In genomic region chr7:141278766-141279590, GRCm38 (mm10) we compare ENCODE assay signal across 8 mouse cellular contexts. TPM values are rescaled to one million over a fixed set of nuclear protein-coding genes. Genes with fewer than 3 reads are reported as not detected.
A peak's percentile ranks its signal among the peaks of the same experiment; 100 is the strongest.
DNase-seq lines count a peak whose midpoint lies in the region; ATAC-seq and TF ChIP-seq lines count a peak whose summit lies in the region.

Sct (minus strand) TSS chr7:141279133.

- TF ChIP-seq POLR2A in olfactory bulb, adult 2 months (IDR thresholded peaks at IDR 0.05; ENCODE audit: insufficient read depth, low read depth, low read length), result no peak

- H3K4me3 ChIP-seq in hindbrain, embryonic 11.5 days (ENCODE audit: low read depth, low read length), result peak within 1 kb of the TSS; percentile 38
- H3K4me3 ChIP-seq in liver, embryonic 13.5 days (replicated peaks), result peak within 1 kb of the TSS; percentile 47
- H3K4me3 ChIP-seq in olfactory bulb, adult 2 months (ENCODE audit: insufficient read depth, low read depth, low read length), result peak within 1 kb of the TSS; percentile 17

- ATAC-seq in common myeloid progenitor, adult 5-6 weeks (replicated peaks; ENCODE audit: low read depth, poor library complexity, severe bottlenecking), result peak; percentile 47
- ATAC-seq in hindbrain, embryonic 11.5 days (ENCODE audit: low FRiP score), result peak; percentile 73
- ATAC-seq in liver, embryonic 13.5 days (ENCODE audit: low read depth), result 0 out of 2 replicates have a peak, but pooled peaks have one; percentile 18

- H3K9me3 ChIP-seq in hindbrain, embryonic 11.5 days (ENCODE audit: control insufficient read depth, low read length), result no peaks in the 10 kb centered on the region
- no peaks in the 10 kb centered on the region for H3K9me3 ChIP-seq in liver, embryonic 13.5 days (replicated peaks)

- H3K4me1 ChIP-seq in hindbrain, embryonic 11.5 days (replicated peaks; ENCODE audit: control insufficient read depth, insufficient read depth, low read length), result peaks cover 5% of the 10 kb centered on the region; the same call in 1 of the 2 replicates
- peaks cover 16% of the 10 kb centered on the region for H3K4me1 ChIP-seq in liver, embryonic 13.5 days (replicated peaks)
- H3K4me1 ChIP-seq in olfactory bulb, adult 2 months (ENCODE audit: control insufficient read depth, insufficient read depth, low read length), result peaks cover 9% of the 10 kb centered on the region

- 2% methylated on average over 42 of the region's 46 CpGs for WGBS in hindbrain, embryonic 11.5 days
- WGBS in liver, embryonic 13.5 days (ENCODE audit: insufficient replicate concordance), result 7% methylated on average over 46 of the region's 46 CpGs
- 8% methylated on average over 46 of the region's 46 CpGs for WGBS in olfactory bulb, adult 2 months

- H3K36me3 ChIP-seq in hindbrain, embryonic 11.5 days (ENCODE audit: control insufficient read depth, insufficient read depth, low read length), result no peaks in the 10 kb centered on the region
- H3K36me3 ChIP-seq in liver, embryonic 13.5 days, result no peaks in the 10 kb centered on the region

- H3K27me3 ChIP-seq in hindbrain, embryonic 11.5 days (ENCODE audit: control insufficient read depth, insufficient read depth, low read length), result 0 out of 2 replicates have a peak, but pooled peaks cover 3% of the 10 kb centered on the region
- peaks cover 35% of the 10 kb centered on the region for H3K27me3 ChIP-seq in liver, embryonic 13.5 days

- H3K9ac ChIP-seq in hindbrain, embryonic 11.5 days (ENCODE audit: low read depth, low read length), result peak within 1 kb of the TSS; percentile 39
- no peak within 1 kb of the TSS for H3K9ac ChIP-seq in liver, embryonic 13.5 days

- H3K27ac ChIP-seq in hindbrain, embryonic 11.5 days (ENCODE audit: low read depth, low read length), result no peak within 1 kb of the TSS
- no peak within 1 kb of the TSS for H3K27ac ChIP-seq in liver, embryonic 13.5 days
- no peak within 1 kb of the TSS for H3K27ac ChIP-seq in olfactory bulb, adult 2 months (ENCODE audit: insufficient read depth, low read depth, low read length)

- peak within 1 kb of the TSS; percentile 87 for H3K4me2 ChIP-seq in hindbrain, embryonic 11.5 days (replicated peaks; ENCODE audit: low read depth, low read length)
- peak within 1 kb of the TSS; percentile 70 for H3K4me2 ChIP-seq in liver, embryonic 13.5 days

- peak; percentile 47 for DNase-seq in right cerebral cortex, postnatal 4 days
- DNase-seq in right cerebral cortex, postnatal 10 days (ENCODE audit: low spot score in 2 of 2), result no peak
- peak; percentile 72 for DNase-seq in hindbrain, embryonic 11.5 days (ENCODE audit: low spot score)
- no peak for DNase-seq in liver, embryonic 13.5 days
- DNase-seq in frontal cortex, postnatal 10 days (ENCODE audit: low spot score in 2 of 2), result no peak
- no peak for DNase-seq in frontal cortex, postnatal 25 days (ENCODE audit: low spot score in 2 of 2)

- no peak for TF ChIP-seq CTCF in olfactory bulb, adult 2 months (IDR thresholded peaks at IDR 0.05; ENCODE audit: insufficient read depth, low read depth, low read length)

RNA-seq across cellular contexts. Expression of gene Sct, which starts in this region (rescaled TPM):
- total RNA-seq in common myeloid progenitor, adult 5-6 weeks (2017), result not detected in 2 replicates
- 4.8 and 5.1 TPM in 2 replicates for polyA plus RNA-seq in hindbrain, embryonic 11.5 days (2014; fragmentation: Nextera tagmentation; extraction: Ambion mirVana)
- 0.22 TPM in 1 of 2 replicates, not detected in the other for polyA plus RNA-seq in liver, embryonic 13.5 days (2015; fragmentation: Nextera tagmentation; extraction: Ambion mirVana)
- polyA plus RNA-seq in olfactory bulb, adult 2 months (2012; ENCODE audit: insufficient read depth, insufficient read length, low replicate concordance, missing spikeins), result not detected in 2 replicates

Comparison
In these comparisons a context has a peak if more than half of its experiments do, and no peak if none do; other contexts are left out.
1. DNase-seq: peak in right cerebral cortex, postnatal 4 days (single experiment) and hindbrain, embryonic 11.5 days (single experiment); none in right cerebral cortex, postnatal 10 days (0 of 2), liver, embryonic 13.5 days (single experiment), frontal cortex, postnatal 10 days (0 of 2) and frontal cortex, postnatal 25 days (0 of 2).
2. Peak in ATAC-seq in common myeloid progenitor, adult 5-6 weeks; RNA of the gene not detected or under 1 TPM.
3. Peak in ATAC-seq, H3K4me3 ChIP-seq and H3K4me2 ChIP-seq in liver, embryonic 13.5 days; RNA of the gene not detected or under 1 TPM.
4. ATAC-seq: peak in every context shown above with its lines; median percentile 73 in hindbrain, embryonic 11.5 days; 47 in common myeloid progenitor, adult 5-6 weeks; 18 in liver, embryonic 13.5 days.
5. Peak in every context shown above with its lines, with median percentiles within 50 percentile points of each other: H3K4me3 ChIP-seq.